Mouse (Mus musculus): Measurements from ENCODE around the gene Olfr111. TPM values are rescaled to one million over a fixed set of nuclear protein-coding genes. Genes with fewer than 3 reads are reported as not detected.
"Not testable (repeated sequence)": the region's sequence is repeated elsewhere in the genome, so short reads cannot be mapped to it uniquely, and the experiment has no call there.

Olfr111 gene
- total RNA-seq (2021), result not detected
- long read RNA-seq, experiment 1, result 0 reads
- long read RNA-seq, experiment 2, result 0 reads

DNA sequence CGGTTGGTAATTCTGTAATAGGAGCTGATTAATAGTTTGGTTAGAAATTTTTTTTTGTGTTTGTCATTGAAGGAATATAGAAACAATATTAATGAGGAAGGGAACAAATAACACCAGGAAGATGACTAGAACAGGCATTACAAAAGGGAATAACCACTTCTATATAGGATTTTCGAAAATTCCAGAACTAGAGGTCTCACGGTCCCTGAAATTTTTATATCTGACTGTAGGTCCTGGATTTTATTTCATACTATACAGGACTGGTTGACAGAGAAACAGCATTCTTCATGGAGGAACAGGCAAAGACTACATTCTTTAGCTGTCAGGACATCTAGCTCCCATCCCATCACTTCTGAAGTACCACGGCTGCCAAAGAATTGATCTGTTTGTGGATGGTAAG is at the start of gene Olfr111:
TSS of gene Olfr111 (plus strand) at position 301 of the 400 bp plus-strand sequence.
- DNase-seq (ENCODE audit: low spot score in 2 of 2), result no peak
- intact Hi-C loops (cut with DNase I), result no loop called here

DNA sequence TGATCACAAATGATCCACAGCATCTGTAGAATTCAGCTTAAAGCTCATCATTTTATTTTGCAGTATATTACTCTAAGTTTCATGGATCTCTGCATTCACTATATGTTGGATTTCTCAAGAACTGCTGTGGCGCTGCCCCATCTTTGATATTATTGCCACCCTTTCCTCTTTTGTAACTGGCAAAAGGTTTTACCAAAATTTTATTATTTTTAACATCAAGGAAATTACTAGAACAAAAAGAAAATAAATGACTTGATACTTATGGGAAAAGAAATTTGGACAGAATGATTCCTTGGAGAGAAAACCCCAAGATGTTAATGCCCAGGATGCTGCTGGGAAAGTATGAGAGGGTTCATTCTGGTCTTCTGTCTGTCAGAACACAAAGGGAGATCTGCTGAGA is 49.2 kb upstream of the Olfr111 start, which contains the start of gene Olfr109:
TSS of gene Olfr109 (plus strand) at position 301 of the 400 bp plus-strand sequence.
- DNase-seq (ENCODE audit: low spot score in 2 of 2), result no peak
- intact Hi-C loops (cut with DNase I), result no loop called here

DNA sequence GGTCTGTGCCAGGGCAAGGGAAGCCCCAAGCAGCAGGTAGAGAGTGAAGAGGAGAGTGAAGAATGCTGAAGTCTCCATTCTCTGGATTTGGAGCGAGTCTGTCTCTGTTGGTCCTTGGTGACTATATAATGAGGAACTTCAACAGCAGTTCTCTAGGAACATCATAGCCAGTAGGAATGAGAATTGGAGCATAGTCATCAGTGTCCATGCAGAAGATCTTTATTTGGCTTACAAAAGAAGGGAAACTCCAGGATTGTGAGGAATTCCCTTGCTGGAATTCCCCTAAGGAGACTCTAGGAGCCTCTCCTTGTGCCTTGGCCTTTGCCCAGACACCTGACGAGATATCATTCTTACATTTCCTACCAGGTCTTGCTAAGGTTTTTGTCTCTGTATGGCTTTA is 24.4 kb upstream of the Olfr111 start, which contains the start of gene H2-M2:
TSS of gene H2-M2 (minus strand) at position 101 of the 400 bp plus-strand sequence.
- DNase-seq (ENCODE audit: low spot score in 2 of 2), result no peak
- intact Hi-C loops (cut with DNase I), result no loop called here

DNA sequence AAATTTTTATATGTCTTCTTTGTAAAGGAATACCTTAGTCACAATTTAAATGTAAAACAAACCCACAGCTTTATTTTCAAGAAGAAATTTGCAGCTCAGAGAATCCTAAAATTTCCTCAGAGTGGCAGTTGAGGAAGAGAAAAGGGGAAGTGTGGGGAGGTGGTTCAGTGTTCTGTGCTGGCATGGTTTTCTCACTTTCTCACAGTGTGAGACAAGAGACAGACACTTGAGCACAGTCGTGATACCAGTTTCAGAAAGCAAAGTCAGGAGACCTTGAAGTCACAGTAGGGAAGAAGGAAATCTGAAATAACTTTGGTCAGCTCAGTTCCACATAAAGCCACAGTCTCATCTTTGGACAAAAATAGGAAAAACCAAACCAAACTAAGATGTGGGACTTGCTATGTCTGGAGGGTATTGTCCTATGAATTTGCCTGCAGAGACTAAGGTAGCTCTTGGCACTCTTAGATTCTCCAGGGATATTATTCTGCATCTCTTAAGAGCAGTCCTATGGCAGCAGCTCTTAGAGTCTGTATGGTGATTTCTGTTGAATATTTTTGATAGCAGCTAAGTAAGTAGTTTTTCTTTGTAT is 15.8 kb upstream of the Olfr111 start, which contains the start of gene Olfr110:
TSS of gene Olfr110 (plus strand) at position 539 of the 589 bp plus-strand sequence.
- peak; percentile 3 to 11 for DNase-seq (ENCODE audit: low spot score in 2 of 2)
- intact Hi-C loops (cut with DNase I), result no loop called here

DNA sequence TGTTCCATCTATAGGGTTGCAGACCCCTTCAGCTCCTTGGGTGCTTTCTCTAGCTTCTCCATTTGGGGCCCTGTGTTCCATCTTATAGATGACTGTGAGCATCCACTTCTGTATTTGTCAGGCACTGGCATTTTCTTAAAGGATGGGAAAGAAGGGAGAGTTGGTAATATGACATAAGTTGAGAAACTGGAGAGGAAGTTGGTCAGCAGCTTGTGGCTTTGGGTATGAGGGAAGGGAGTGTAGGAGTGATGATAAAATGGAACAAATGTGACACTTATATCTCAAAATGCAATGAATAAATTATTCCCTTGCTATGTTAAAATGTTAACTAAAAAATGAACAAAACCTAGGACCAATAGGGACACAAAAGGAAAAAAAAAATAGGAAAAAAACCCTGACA is 16.8 kb downstream of the Olfr111 start:
- intact Hi-C loops (cut with DNase I), result not testable (repeated sequence)

DNA sequence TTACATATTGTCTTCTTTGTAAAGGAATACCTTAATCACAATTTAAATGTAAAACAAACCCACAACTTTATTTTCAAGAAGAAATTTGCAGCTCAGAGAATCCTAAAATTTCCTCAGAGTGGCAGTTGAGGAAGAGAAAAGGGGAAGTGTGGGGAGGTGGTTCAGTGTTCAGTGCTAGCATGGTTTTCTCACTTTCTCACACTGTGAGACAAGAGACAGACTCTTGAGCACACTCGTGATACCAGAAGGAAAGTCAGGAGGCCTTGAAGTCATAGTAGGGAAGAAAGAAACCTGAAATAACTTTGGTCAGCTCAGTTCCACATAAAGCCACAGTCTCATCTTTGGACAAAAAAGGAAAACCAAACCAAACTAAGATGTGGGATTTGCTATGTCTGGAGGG is 17.6 kb downstream of the Olfr111 start:
- intact Hi-C loops (cut with DNase I), result not testable (repeated sequence)
- peak in 1 of 2 experiments; percentile 1 for DNase-seq (ENCODE audit: low spot score in 2 of 2)

More for the DNA sequence above, 16.8 kb downstream of the Olfr111 start:
- not testable (repeated sequence) for DNase-seq (ENCODE audit: low spot score in 2 of 2)

DNA sequence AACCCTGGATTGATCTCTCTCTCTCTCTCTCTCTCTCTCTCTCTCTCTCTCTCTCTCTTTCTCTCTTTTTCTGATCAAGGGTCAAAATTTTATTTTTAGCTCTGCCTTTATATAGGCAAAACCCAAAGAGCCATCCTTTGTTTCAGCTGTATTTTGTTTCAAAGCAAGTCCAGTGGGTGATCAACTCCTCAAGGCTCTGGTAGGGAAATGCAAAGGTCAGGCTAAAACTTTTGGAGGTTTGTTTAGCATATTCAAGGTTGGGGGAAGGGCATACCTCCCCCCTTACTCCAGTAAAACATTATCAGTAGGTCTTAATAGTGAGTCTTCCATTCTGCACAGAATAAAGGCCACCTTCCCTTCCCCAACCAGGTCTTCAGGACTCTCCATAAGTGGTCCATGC is 27.3 kb downstream of the Olfr111 start:
- DNase-seq (ENCODE audit: low spot score in 2 of 2), result no peak
- intact Hi-C loops (cut with DNase I), result no loop called here

DNA sequence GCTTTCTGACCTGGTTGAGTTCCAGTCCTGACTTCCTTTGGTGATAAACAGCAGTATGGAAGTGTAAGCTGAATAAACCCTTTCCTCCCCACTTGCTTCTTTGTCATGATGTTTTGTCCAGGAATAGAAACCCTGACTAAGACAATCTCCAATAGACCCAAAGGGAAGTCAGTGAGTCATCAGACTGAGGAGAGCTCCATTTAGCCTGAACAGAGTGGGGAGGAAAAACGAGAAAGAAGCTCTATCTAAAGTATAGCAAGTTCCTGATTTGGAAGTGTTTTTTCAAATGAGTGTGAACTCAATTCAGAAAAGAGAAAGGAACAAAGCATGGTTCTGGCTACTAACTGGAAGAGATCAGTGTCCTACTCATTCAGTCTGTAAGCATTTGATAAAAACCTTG is 30.6 kb downstream of the Olfr111 start:
- intact Hi-C loops (cut with DNase I), result not testable (repeated sequence)
- peak in 1 of 2 experiments; percentile 16 for DNase-seq (ENCODE audit: low spot score in 2 of 2)

DNA sequence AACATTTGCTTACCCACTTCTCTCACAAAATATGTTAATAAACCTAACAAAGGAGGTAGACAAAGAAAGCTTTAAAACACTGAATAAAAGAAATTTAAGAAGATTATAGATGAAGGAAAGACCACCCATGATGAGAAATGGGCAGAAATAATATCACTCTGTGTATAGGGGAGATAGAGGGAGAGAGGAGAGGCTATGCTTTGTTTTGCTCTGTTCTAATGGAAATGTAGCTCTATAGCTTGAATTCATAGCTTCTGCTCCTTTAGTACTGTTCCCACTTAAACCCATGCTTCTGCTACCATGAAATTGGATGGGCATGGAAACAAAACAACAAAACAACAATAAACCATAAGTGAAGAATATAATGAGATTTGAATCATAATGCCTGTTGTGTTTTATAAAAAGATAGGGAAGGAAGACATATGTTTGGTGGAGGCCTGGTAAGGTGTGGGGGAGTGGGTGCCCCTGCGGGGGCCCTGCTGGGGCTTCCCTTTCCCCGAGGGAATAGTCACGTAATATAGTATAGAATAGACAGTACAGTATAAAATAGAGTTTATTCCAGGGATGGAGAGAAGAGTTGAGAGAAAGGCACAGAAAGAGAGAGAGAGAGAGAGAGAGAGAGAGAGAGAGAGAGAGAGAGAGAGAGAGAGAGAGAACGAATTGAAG is 33.8 kb downstream of the Olfr111 start:
- no peak for DNase-seq (ENCODE audit: low spot score in 2 of 2)
- intact Hi-C loops (cut with DNase I), result no loop called here

DNA sequence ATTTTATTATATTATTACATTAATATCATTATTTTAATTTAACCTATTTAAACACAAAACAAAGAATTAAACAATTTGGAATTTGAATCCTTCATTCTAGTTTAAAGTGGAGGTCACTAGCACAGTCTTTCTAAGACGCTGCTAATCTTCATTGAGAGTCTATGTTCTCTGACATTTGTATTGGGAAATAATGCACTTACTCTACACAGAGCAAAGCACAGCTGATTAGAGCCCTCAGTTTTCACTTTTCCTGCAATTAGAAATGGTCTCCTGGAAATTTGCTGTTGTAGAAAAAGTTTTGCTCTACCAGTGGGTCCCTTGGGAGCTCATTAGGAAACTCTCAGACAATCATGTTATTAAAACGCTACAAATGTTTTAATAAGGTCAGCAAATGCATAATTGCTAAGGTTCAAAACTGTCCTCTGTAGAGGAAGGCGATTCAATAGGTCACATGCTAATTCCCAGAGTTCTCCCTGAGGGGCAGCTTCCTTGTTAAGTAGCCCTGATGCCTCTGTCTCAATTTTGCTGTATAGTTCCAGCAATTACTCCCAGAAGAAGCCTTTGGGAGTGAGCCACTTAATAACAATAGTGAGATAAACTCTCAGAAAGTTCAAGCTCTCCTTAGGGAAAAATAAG is 36.1 kb downstream of the Olfr111 start:
- intact Hi-C loops (cut with DNase I), result no loop called here
- no peak for DNase-seq (ENCODE audit: low spot score in 2 of 2)

DNA sequence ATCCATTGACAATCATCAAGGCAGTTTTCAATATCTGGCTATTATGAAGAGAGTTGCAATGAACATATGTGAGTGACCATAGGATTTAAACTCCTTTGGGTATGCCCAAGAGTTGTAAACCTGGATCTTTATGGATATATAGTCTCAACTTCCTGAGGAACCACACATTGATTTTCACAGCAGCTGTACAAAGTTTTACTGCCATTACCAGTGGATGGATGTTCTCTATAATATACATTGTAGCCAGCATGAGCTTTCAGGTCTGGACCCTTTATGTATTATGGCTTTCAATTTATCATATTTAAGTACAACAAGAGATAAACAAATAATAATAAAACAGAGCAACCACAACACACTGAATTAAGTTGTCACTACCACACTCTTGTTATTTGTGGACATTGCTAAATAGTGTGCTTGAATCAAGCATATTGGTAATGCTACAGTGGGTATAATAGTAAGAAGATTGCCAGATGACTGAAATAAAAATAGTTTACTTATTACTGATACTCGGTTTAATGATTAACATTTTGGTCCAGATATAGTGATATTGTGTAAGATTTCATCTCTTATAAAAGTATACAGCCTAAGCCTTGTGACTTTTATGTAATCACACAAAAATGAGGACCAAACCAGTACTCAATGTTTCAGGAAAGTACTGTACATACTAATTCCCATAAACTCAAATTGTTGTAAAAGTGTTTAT is 51.2 kb downstream of the Olfr111 start:
- intact Hi-C loops (cut with DNase I), result no loop called here
- no peak for DNase-seq (ENCODE audit: low spot score in 2 of 2)

DNA sequence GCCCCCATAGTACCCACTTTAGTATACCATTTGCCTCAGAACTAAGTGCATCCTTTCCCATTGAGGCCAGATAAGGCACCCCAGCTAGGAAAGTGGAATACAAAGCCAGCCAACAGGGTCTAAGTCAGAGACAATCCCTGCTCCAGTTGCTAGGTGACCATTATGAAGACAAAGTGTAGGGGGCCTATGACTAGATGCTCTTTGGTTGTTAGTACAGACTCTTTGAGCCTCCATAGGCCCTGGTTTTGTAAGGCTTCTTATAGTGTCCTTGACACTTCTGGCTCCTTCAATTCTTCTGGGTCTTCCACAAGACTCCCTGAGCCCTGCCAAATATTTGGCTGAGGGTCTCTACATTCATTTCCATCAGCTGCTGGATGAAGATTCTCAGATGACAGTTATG is 61.5 kb downstream of the Olfr111 start, which contains the start of gene Olfr112:
TSS of gene Olfr112 (minus strand) at position 101 of the 400 bp plus-strand sequence.
- intact Hi-C loops (cut with DNase I), result no loop called here
- DNase-seq (ENCODE audit: low spot score in 2 of 2), result no peak

DNA sequence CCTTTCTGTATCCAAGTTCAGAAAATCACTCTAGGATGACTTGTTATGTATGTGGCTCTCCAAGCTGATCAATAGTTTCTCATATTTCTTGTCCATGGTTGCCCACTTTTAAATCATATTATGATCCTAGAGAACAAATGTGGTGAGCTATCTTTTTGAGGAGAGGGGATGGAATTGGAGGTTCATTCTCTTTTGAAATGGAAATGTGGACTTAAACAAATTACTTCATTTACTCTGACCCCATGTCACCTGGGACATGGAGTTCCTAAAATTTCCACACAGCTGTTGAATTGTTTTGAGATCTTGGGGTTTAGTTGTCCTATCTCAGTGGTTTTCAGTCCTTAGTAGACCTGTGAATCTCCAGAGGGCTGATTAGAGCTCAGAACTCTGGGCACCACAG is 69.7 kb downstream of the Olfr111 start, which contains the start of gene Olfr113:
TSS of gene Olfr113 (minus strand) at position 101 of the 400 bp plus-strand sequence.
- DNase-seq (ENCODE audit: low spot score in 2 of 2), result no peak

More for the DNA sequence above, 69.7 kb downstream of the Olfr111 start, which contains the start of gene Olfr113:
- intact Hi-C loops (cut with DNase I), result no loop called here

Other genes starting within 250 kb of the Olfr111 start
- not detected for gene Olfr98, start 244.3 kb upstream of the Olfr111 start, total RNA-seq (2021)
- gene H2-M3, start 237.8 kb upstream of the Olfr111 start, total RNA-seq (2021), result 1 to 10 TPM; 2.7 to 4.1 TPM
- gene Olfr99, start 224.6 kb upstream of the Olfr111 start, total RNA-seq (2021), result not detected
- gene Olfr101, start 203.7 kb upstream of the Olfr111 start, total RNA-seq (2021), result not detected
- gene Olfr102, start 191.0 kb upstream of the Olfr111 start, total RNA-seq (2021), result not detected
- not detected for gene Olfr103, start 168.3 kb upstream of the Olfr111 start, total RNA-seq (2021)
- not detected for gene Olfr104-ps, start 148.4 kb upstream of the Olfr111 start, total RNA-seq (2021)
- not detected for gene Olfr105-ps, start 129.0 kb upstream of the Olfr111 start, total RNA-seq (2021)
- not detected for gene Olfr106-ps, start 117.6 kb upstream of the Olfr111 start, total RNA-seq (2021)
- not detected for gene Olfr107, start 108.8 kb upstream of the Olfr111 start, total RNA-seq (2021)
- not detected for gene Olfr108, start 62.5 kb upstream of the Olfr111 start, total RNA-seq (2021)
- gene Olfr109, start 49.1 kb upstream of the Olfr111 start, total RNA-seq (2021), result not detected
- not detected for gene H2-M2, start 24.5 kb upstream of the Olfr111 start, total RNA-seq (2021)
- not detected for gene Olfr110, start 15.6 kb upstream of the Olfr111 start, total RNA-seq (2021)
- not detected for gene Olfr112, start 61.4 kb downstream of the Olfr111 start, total RNA-seq (2021)
- gene Olfr113, start 69.6 kb downstream of the Olfr111 start, total RNA-seq (2021), result not detected
- not detected for gene Olfr114, start 84.7 kb downstream of the Olfr111 start, total RNA-seq (2021)
- gene Olfr115, start 119.1 kb downstream of the Olfr111 start, total RNA-seq (2021), result not detected
- not detected for gene Olfr116, start 119.2 kb downstream of the Olfr111 start, total RNA-seq (2021)
- not detected for gene Olfr117, start 155.8 kb downstream of the Olfr111 start, total RNA-seq (2021)
- not detected for gene Olfr118, start 159.0 kb downstream of the Olfr111 start, total RNA-seq (2021)
- not detected for gene Olfr119, start 188.5 kb downstream of the Olfr111 start, total RNA-seq (2021)
- not detected for gene Olfr120, start 213.8 kb downstream of the Olfr111 start, total RNA-seq (2021)
- gene Olfr121, start 240.8 kb downstream of the Olfr111 start, total RNA-seq (2021), result not detected